Mouse (Mus musculus) gastrocnemius, adult 18-20 months (tissue): ENCODE results near the gene Nrxn1. TPM values are rescaled to one million over a fixed set of nuclear protein-coding genes. Genes with fewer than 3 reads are reported as not detected.
"Not testable (repeated sequence)": the region's sequence is repeated elsewhere in the genome, so short reads cannot be mapped to it uniquely, and the experiment has no call there.

Experiments
- DNase-seq: peaks from one replicate; pipeline ENCODE4 v3.0.0; 2021; ENCODE audit warnings: low spot score
- total RNA-seq, 2 experiments: library from RNA; stranded (reverse); gene quantifications; 2 replicates each; pipeline ENCODE4 v1.2.3; 2021

Gene Nrxn1
- total RNA-seq, 2 experiments from 2014 or later: 0.62 to 1.0 TPM

- peak; percentile 2 for DNase-seq
These were observed 508.9 kb downstream of the Nrxn1 start for GRCm38 (mm10) chr17:90583826-90584534.

- no peak for DNase-seq
These were observed 509.7 kb downstream of the Nrxn1 start for GRCm38 (mm10) chr17:90583196-90583595.

- no peak for DNase-seq
These were observed 523.0 kb downstream of the Nrxn1 start for GRCm38 (mm10) chr17:90569877-90570276.

- no peak for DNase-seq
These were observed 527.7 kb downstream of the Nrxn1 start for GRCm38 (mm10) chr17:90565186-90565585.

GRCm38 (mm10) chr17:90556376-90556775 is 536.5 kb downstream of the Nrxn1 start:
- DNase-seq: no peak

GRCm38 (mm10) chr17:90550415-90550814 is 542.5 kb downstream of the Nrxn1 start:
- no peak for DNase-seq

GRCm38 (mm10) chr17:90546806-90547205 is 546.1 kb downstream of the Nrxn1 start:
- DNase-seq: no peak

GRCm38 (mm10) chr17:90544639-90545259 is 548.1 kb downstream of the Nrxn1 start:
- DNase-seq: no peak

- DNase-seq: no peak
These were observed 548.8 kb downstream of the Nrxn1 start for GRCm38 (mm10) chr17:90543986-90544638.

GRCm38 (mm10) chr17:90531443-90531842 is 561.4 kb downstream of the Nrxn1 start:
- no peak for DNase-seq

GRCm38 (mm10) chr17:90506026-90506425 is 586.8 kb downstream of the Nrxn1 start:
- DNase-seq: no peak

- not testable (repeated sequence) for DNase-seq
These were observed 588.9 kb downstream of the Nrxn1 start for GRCm38 (mm10) chr17:90503999-90504398.

GRCm38 (mm10) chr17:90501023-90501675 is 591.7 kb downstream of the Nrxn1 start:
- peak; percentile 5 for DNase-seq

GRCm38 (mm10) chr17:90479531-90480250 is 613.2 kb downstream of the Nrxn1 start:
- DNase-seq: no peak

GRCm38 (mm10) chr17:90456748-90457147 is 636.1 kb downstream of the Nrxn1 start:
- no peak for DNase-seq

GRCm38 (mm10) chr17:90455904-90456303 is 637.0 kb downstream of the Nrxn1 start:
- DNase-seq: no peak

GRCm38 (mm10) chr17:90455409-90455775 is 637.5 kb downstream of the Nrxn1 start:
- DNase-seq: no peak

- DNase-seq: no peak
These were observed 638.0 kb downstream of the Nrxn1 start for GRCm38 (mm10) chr17:90454738-90455408.

- no peak for DNase-seq
These were observed 638.5 kb downstream of the Nrxn1 start for GRCm38 (mm10) chr17:90454356-90454737.

- no peak for DNase-seq
These were observed 639.6 kb downstream of the Nrxn1 start for GRCm38 (mm10) chr17:90453280-90453679.

- DNase-seq: no peak
These were observed 640.1 kb downstream of the Nrxn1 start for GRCm38 (mm10) chr17:90452770-90453169.
